Mouse (Mus musculus): ENCODE measurements at regions not wholly inside any gene's neighbourhood (a gene's known extent, or its start where the extent isn't known, plus 50 kb on each side); places are given as distances from the start of the nearest gene placed in this dataset.

GRCm38 (mm10) chr2:92694797-92695196 is 95.3 kb downstream of the Chst1 start:
- TF ChIP-seq CHD2 (IDR thresholded peaks at IDR 0.05; ENCODE audit: low read depth, low read length) (no peak), MAFK (IDR thresholded peaks at IDR 0.05; ENCODE audit: insufficient read depth, low read depth, low read length) (no peak)

Data from ES-E14 (cell line).